Mouse (Mus musculus) cortical plate, adult 2 months (tissue): ENCODE measurements around the gene Lsm2. TPM values are rescaled to one million over a fixed set of nuclear protein-coding genes. Genes with fewer than 3 reads are reported as not detected.
"Not testable (repeated sequence)": the region's sequence is repeated elsewhere in the genome, so short reads cannot be mapped to it uniquely, and the experiment has no call there.

ENCODE experiments used
- H3K27ac ChIP-seq: fragments of 200-500 bp; 2 replicates; pipeline ENCODE4 v1.5.1; 2012; ENCODE audit warnings: low read length, control low read depth, inconsistent platforms; ENCODE audit not compliant: insufficient read depth
- H3K4me1 ChIP-seq: fragments of 200-500 bp; 2 replicates; pipeline ENCODE4 v1.6.1; 2011; ENCODE audit warnings: low read length; ENCODE audit not compliant: control insufficient read depth, insufficient read depth
- H3K4me3 ChIP-seq: fragments of 200-500 bp; 2 replicates; pipeline ENCODE4 v1.5.1; 2011; ENCODE audit warnings: mild to moderate bottlenecking, low read length, control low read depth; ENCODE audit not compliant: insufficient read depth
- CTCF ChIP-seq: fragments of 200-500 bp; IDR thresholded peaks from 2 replicates; pipeline ENCODE4 v1.5.1; 2011; ENCODE audit warnings: mild to moderate bottlenecking, control low read depth, low read length; ENCODE audit not compliant: insufficient read depth; ENCODE audit errors: extremely low read depth
- POLR2A ChIP-seq: fragments of 200-500 bp; IDR thresholded peaks from 2 replicates; pipeline ENCODE4 v1.6.1; 2011; ENCODE audit warnings: mild to moderate bottlenecking, low read length, control low read depth; ENCODE audit not compliant: insufficient read depth; ENCODE audit errors: extremely low read depth
- polyA plus RNA-seq: library from polyadenylated mRNA; depleted of rRNA; stranded (reverse); fragments of >200 nt; gene quantifications from 2 replicates; pipeline ENCODE4 v1.2.3, GENCODE M21; 2012

The Lsm2 gene
- polyA plus RNA-seq, 1 experiment = 36.9 TPM

GRCm38 (mm10) chr17:34949553-34949969 is 32.1 kb upstream of the Lsm2 start:
- Histone ChIP-seq H3K4me3 (no peak overlapping the region), H3K27ac (no peak overlapping the region), H3K4me1 (peaks cover 3% of the 10 kb centered on the region)
- TF ChIP-seq POLR2A = no peak
- TF ChIP-seq CTCF = no peak

GRCm38 (mm10) chr17:34950514-34951455 is 30.9 kb upstream of the Lsm2 start:
- no peak overlapping the region for H3K27ac ChIP-seq
- no peak for TF ChIP-seq CTCF
- TF ChIP-seq POLR2A = no peak
- H3K4me1 ChIP-seq = peaks cover 3% of the 10 kb centered on the region
- peak overlapping the region; percentile 97 for H3K4me3 ChIP-seq

GRCm38 (mm10) chr17:34951636-34952377 is 29.9 kb upstream of the Lsm2 start:
- TF ChIP-seq POLR2A = no peak
- TF ChIP-seq CTCF = no peak
- H3K27ac ChIP-seq = peak overlapping the region; percentile 90
- peaks cover 3% of the 10 kb centered on the region for H3K4me1 ChIP-seq
- H3K4me3 ChIP-seq = peak overlapping the region; percentile 97

GRCm38 (mm10) chr17:34952378-34953040 is 29.2 kb upstream of the Lsm2 start:
- peak overlapping the region; percentile 90 for H3K27ac ChIP-seq
- H3K4me3 ChIP-seq = peak overlapping the region; percentile 97
- peaks cover 3% of the 10 kb centered on the region for H3K4me1 ChIP-seq
- TF ChIP-seq POLR2A = peak; percentile 88
- TF ChIP-seq CTCF = peak; percentile 55

- TF ChIP-seq CTCF = no peak
- no peak for TF ChIP-seq POLR2A
- H3K4me1 ChIP-seq = peaks cover 3% of the 10 kb centered on the region
- H3K27ac ChIP-seq = no peak overlapping the region
- no peak overlapping the region for H3K4me3 ChIP-seq
Observed at GRCm38 (mm10) chr17:34953258-34953657, 28.4 kb upstream of the Lsm2 start.

- peaks cover 3% of the 10 kb centered on the region for H3K4me1 ChIP-seq
- TF ChIP-seq POLR2A (no peak), CTCF (no peak)
- H3K27ac ChIP-seq = no peak overlapping the region
- H3K4me3 ChIP-seq = no peak overlapping the region
Observed at GRCm38 (mm10) chr17:34953904-34954303, 27.8 kb upstream of the Lsm2 start.

- H3K4me3 ChIP-seq = no peak overlapping the region
- no peak overlapping the region for H3K27ac ChIP-seq
- H3K4me1 ChIP-seq = peaks cover 3% of the 10 kb centered on the region
- TF ChIP-seq CTCF = no peak
- TF ChIP-seq POLR2A = no peak
Observed at GRCm38 (mm10) chr17:34954831-34955230, 26.8 kb upstream of the Lsm2 start.

GRCm38 (mm10) chr17:34955884-34956283 is 25.8 kb upstream of the Lsm2 start:
- TF ChIP-seq POLR2A (no peak), CTCF (no peak)
- Histone ChIP-seq H3K27ac (no peak overlapping the region), H3K4me3 (no peak overlapping the region), H3K4me1 (peaks cover under 1% of the 10 kb centered on the region)

GRCm38 (mm10) chr17:34956340-34956739 is 25.3 kb upstream of the Lsm2 start:
- no peak for TF ChIP-seq CTCF
- Histone ChIP-seq H3K4me1 (no peaks in the 10 kb centered on the region), H3K27ac (no peak overlapping the region), H3K4me3 (no peak overlapping the region)

- H3K4me1 ChIP-seq, H3K27ac ChIP-seq: not testable (repeated sequence)
Observed at GRCm38 (mm10) chr17:34957291-34957690, 24.4 kb upstream of the Lsm2 start.

GRCm38 (mm10) chr17:34957966-34958365 is 23.7 kb upstream of the Lsm2 start:
- not testable (repeated sequence) for H3K4me3 ChIP-seq, H3K4me1 ChIP-seq, H3K27ac ChIP-seq

More at GRCm38 (mm10) chr17:34957291-34957690, 24.4 kb upstream of the Lsm2 start:
- not testable (repeated sequence) for H3K4me3 ChIP-seq

GRCm38 (mm10) chr17:34958734-34959129 is 22.9 kb upstream of the Lsm2 start:
- H3K4me3 ChIP-seq = peak overlapping the region; percentile 63
- H3K27ac ChIP-seq, H3K4me1 ChIP-seq: not testable (repeated sequence)
